Mouse (Mus musculus) urinary bladder, postnatal 36 days (tissue): ENCODE measurements at regions not wholly inside any gene's neighbourhood (a gene's known extent, or its start where the extent isn't known, plus 50 kb on each side); places are given as distances from the start of the nearest gene placed in this dataset.

Experiments
- DNase-seq, 2 experiments: peaks; one replicate each; pipeline ENCODE4 v3.0.0; 2022; ENCODE audit warnings: low spot score in 2 of 2, mixed read lengths in 1 of 2

GRCm38 (mm10) chr12:7650851-7651250, 326.6 kb upstream of the Apob start:
- DNase-seq, result no peak

GRCm38 (mm10) chr12:7662027-7662426, 315.4 kb upstream of the Apob start:
- DNase-seq, result no peak

DNA sequence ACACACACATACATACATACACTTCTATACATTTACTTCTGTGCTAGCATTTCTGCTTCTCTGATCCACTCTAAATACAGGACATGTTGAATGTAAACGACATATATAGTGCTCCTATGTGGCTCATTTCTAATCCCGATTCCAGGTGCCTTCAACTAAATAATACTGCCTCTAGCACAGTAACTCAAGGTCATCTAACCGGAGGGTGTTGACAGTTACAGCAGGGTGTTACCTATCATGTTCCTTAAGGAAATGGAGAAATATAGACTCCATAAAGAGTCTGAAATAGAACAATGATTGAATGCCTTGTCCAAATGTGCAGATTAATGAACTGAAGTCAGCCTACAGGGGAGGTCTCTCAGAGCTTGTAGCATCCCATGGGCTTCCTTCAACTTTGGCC, 307.3 kb upstream of the Apob start:
- DNase-seq, result no peak

DNA sequence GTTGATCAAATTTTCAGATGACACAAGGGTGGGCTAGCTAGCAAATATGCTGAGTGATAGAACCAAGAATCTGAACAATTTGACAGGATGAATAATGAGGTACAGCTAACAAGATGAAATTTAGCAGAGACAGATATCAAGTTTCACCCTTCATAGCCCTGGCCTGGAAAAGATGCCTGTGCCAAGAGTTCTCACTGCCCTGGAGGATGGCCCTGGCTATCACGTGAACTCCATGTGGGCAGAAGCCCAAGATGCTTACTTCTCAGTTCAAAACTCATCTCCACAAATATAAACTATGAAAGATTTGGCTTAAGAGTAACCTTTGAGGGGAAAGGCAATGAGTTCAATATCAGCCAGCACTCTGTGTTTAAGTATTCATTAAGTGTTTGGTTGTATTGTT, 306.9 kb upstream of the Apob start:
- DNase-seq, result no peak

GRCm38 (mm10) chr12:7691996-7692395, 285.5 kb upstream of the Apob start:
- DNase-seq, result no peak

DNA sequence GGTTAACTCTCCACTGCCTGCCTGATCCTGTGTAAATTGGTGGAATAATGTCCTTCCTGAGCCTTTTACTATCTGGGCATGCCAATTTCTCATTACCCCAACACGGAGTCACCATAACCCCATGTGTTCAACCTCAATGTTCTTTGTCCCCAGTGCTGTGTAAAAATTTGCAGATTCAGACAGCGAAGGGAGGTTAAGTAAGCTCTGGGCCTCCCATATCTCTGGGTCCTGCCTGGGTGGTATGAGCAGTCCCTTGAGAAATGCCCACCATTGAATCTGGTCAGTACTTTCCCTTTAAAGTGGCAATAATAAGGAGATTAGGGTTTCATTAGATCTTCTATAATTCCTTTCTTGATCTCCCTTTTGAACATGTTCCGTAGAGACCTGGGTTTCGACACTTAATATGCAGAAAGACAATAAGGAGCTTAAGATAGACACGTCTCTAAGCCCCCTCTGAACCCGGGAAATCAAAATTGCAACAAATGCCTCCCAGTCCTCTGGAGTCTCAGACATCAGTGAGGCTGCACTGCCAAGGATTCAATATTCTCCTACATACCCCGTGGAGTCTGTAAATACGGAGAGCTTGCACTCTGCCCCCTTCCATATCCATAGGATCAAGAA, 279.0 kb upstream of the Apob start:
- no peak for DNase-seq

DNA sequence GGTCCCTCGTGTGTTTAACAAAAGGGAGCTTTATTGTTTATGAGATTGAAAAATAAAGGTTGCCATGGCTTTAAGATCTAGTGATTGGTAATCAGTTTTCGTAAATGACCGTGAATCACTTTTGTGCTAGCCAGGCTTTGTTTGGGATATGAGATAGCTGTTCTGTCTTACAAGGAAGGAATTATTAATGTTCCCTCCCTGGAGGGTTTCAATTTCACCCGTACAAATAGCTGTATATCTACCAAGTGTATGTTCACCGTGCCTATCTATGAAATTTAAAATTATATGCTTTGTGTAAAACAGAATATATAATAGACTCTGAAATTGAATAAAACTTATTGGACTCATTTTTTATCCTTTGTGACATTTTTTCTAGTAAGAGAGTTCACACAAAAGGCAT, 268.3 kb upstream of the Apob start:
- DNase-seq, result no peak

DNA sequence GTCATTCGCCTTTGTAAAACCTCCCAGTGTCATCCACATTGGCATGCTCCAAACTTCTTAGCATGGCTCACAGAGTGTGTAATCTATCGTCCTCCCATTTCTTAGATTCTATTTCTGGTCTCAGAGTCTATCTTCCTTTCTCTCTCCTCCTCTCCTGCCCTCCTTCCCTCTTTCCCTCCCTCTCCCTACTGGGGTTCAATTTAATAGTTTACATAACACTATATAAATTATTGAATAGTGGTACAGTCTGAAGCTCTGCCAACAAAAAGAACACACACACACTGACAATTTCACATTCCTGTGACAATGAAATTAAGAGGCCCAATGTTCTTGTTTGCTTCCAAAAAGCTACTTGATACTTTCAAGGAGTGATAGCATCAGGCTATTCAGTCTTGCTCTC, 267.6 kb upstream of the Apob start:
- no peak for DNase-seq

- DNase-seq, result no peak
These were observed 262.4 kb upstream of the Apob start for GRCm38 (mm10) chr12:7715091-7715490.

DNA sequence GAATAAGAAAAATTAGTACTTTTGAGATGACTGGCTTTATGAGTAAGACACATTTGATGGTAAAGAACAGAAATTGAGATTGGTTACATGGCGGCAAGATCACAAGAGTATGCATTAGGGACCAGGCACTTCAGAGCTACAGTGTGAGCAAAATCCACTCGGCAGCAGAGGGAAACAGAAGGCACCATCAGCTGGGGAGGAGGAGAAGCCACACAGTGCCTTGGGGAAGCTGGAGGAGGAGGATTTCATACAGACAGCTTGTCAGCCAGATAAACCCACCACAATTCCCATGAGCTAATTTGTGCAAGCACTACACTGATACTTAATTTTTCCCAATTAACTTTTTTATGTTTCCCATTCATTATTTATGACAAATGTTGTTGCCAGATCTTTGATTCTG, 258.9 kb upstream of the Apob start:
- DNase-seq, result no peak

DNA sequence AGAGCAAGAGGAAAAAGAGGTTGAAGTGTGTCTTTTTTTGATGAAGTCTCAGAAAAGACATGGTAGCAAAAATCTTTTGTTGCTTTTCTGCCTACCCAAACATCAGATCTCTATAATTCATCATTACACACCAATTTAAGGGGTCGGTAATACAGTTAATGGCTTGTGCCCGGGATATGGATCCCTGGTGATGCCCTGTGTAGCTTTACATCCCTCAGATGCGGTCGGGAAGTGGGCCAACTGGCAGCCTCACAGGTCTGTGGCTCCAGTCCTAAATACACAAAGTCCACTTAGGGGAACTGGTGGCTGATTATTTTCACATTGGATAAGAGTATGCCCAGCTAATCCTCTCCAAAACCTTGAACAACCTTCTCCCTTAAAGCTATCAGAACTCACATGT, 258.4 kb upstream of the Apob start:
- no peak for DNase-seq

GRCm38 (mm10) chr12:7724992-7725391, 252.5 kb upstream of the Apob start:
- no peak for DNase-seq

DNA sequence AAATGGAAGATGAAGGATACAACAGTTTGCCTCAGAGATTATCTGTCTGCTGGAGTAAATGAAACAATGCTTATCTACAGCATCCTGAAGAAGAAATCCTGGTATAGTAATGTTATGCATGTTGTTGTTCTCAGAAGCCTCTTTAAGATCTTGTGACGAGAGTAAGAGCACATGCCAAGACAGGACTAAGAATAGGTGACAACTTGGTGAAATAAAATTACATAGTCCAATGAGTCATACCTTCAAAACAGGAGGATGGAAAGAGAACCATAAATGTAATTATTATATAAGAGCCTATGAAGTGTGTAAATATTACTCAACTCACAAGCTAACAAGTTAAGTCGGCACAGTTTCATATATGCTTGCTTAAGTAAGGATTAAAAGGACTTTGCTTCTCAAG, 239.4 kb upstream of the Apob start:
- no peak for DNase-seq

DNA sequence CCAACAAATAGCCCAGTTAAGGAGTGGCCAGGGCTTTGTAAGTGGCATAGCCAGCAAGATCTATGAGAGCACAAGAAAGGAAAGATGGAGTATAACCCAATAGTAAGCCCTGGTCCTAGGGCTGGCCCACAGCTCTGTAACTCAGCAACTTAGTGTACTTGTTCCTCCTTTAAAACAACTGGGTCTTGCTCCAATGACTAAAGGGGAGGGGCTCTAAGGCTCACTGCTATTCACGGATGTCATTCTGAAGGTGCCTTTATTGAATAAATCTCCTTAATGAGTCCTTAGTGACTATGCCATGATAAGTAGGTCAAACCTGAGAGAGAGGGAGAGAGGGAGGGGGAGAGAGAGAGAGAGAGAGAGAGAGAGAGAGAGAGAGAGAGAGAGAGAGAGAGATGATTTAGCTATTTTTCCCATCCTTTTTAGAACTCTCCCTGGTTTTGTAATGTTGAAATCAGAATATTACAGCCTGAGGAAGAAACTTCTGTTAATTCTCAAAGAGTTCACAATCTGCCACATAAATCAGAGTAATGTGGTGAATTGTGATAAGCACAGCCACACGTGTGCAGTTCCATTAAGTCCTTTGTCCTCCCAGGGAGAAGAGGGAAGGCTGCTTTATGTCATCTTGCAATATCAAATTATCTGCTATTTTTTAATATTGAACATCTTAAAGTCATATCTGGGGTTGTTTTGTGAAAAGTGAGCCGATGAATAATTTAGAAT, 238.7 kb upstream of the Apob start:
- DNase-seq, result no peak

- no peak for DNase-seq
These were observed 238.0 kb upstream of the Apob start for GRCm38 (mm10) chr12:7739352-7739994.

GRCm38 (mm10) chr12:7746708-7747107, 230.7 kb upstream of the Apob start:
- DNase-seq, result no peak

- DNase-seq, result no peak
These were observed 227.9 kb upstream of the Apob start for GRCm38 (mm10) chr12:7749319-7750238.

GRCm38 (mm10) chr12:7754861-7755260, 222.6 kb upstream of the Apob start:
- DNase-seq, result no peak

DNA sequence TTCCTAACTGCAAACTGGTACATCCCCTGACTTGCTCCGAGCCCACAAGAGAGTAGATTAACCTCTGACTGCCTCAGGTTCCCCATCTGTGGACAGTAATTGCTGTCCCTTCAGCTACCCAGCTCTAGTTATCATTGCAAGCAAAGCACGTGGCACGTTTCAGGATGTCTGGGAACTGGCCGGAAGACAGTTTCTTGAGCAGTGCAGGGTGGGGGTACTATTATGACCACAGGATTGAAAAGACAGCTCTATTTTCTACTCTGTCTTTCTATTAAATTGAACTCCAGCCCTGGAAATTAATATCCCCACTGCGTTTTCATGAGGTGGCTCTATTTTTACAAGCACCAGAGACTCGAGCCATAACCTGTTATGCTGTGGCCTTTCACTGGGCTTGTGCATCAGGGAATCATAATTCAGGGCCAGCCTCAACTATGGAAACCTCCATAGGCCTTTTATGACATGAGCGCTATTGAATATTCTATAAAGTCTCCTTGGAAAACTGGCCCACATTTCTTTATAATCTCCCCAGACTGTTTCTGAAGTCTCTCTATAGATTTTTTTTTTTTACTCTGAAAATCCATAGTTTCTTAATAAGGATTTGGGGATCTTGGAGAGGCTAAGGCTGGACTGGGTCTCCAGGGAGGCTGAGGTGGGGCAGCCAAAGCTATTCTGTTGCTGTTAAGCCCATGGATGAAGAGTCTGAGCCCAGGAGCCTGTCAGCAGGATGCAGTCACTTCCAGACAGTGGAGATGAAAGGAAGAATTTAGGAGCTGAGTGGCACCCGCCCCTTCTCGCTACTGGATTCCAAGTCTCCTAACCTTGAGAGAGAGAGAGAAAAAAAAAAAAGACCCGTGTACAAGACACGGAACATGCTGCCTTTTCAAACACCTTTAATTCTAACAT, 212.4 kb upstream of the Apob start:
- no peak for DNase-seq

GRCm38 (mm10) chr12:7774127-7774526, 203.3 kb upstream of the Apob start:
- DNase-seq, result no peak

DNA sequence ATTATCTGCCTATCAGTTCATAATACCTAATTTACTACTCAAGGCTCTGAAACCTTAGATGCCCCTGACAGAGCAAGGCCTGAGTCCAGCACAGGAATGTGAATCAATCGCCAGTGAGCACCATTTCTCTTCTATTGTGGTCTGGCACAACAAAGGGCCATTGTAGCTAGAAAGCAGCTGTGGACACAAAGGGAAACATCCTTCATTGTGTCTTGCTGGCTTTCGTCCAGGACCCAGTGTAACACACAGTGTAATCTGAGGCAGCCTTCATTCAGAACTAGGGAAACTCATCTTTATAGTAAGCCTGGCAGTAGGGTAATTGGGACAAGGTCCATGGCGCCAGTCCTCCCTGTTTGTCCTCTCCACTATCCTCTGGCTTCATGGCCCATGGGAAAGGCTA, 201.1 kb upstream of the Apob start:
- no peak for DNase-seq
